Mouse (Mus musculus) G1E (cell line): ENCODE results near the gene Llgl1. TPM values are rescaled to one million over a fixed set of nuclear protein-coding genes. Genes with fewer than 3 reads are reported as not detected.

Experiments
- ATAC-seq: 2 replicates; pipeline ENCODE4 v1.8.0; 2016; ENCODE audit warnings: mild to moderate bottlenecking; ENCODE audit not compliant: insufficient number of reproducible peaks, poor library complexity, low FRiP score, severe bottlenecking; ENCODE audit errors: extremely low read depth
- DNase-seq: peaks from one replicate; pipeline ENCODE4 v3.0.0; 2012; ENCODE audit warnings: low spot score
- H3K27me3 ChIP-seq: 2 replicates; pipeline ENCODE4 v1.6.1; 2012; ENCODE audit warnings: mild to moderate bottlenecking, low read length, inconsistent platforms; ENCODE audit not compliant: insufficient read depth
- H3K36me3 ChIP-seq: replicated peaks from 2 replicates; pipeline ENCODE3; 2012; ENCODE audit warnings: mild to moderate bottlenecking, inconsistent platforms
- H3K4me1 ChIP-seq: 2 replicates; pipeline ENCODE4 v1.6.1; 2012; ENCODE audit warnings: low read depth, low read length, inconsistent platforms, mixed read lengths; ENCODE audit not compliant: insufficient read depth
- H3K4me3 ChIP-seq: 2 replicates; pipeline ENCODE4 v1.5.1; 2012; ENCODE audit warnings: low read depth, mild to moderate bottlenecking, inconsistent platforms, low read length, moderate library complexity, mixed read lengths
- H3K9me3 ChIP-seq: replicated peaks from 2 replicates; pipeline ENCODE4 v1.6.1; 2012; ENCODE audit warnings: inconsistent platforms
- CTCF ChIP-seq: IDR thresholded peaks from 2 replicates; pipeline ENCODE4 v1.5.1; 2012; ENCODE audit warnings: low read depth, low read length, inconsistent platforms, mixed read lengths
- GATA1 ChIP-seq: IDR thresholded peaks from 2 replicates; pipeline ENCODE4 v1.6.1; 2012; ENCODE audit warnings: borderline replicate concordance, low read length, inconsistent platforms, mixed read lengths
- GATA2 ChIP-seq: IDR thresholded peaks from 2 replicates; pipeline ENCODE4 v1.6.1; 2012; ENCODE audit warnings: low read depth, low read length, inconsistent platforms, borderline replicate concordance
- POLR2AphosphoS5 ChIP-seq: IDR thresholded peaks from 2 replicates; pipeline ENCODE4 v1.6.1; 2012; ENCODE audit warnings: low read depth, low read length, inconsistent platforms; ENCODE audit not compliant: insufficient replicate concordance
- TAL1 ChIP-seq: conservative IDR thresholded peaks from 2 replicates; pipeline ENCODE4 v1.6.1; 2012; ENCODE audit warnings: low read depth, low read length, inconsistent platforms, mixed read lengths
- polyA plus RNA-seq: library from polyadenylated mRNA; stranded (reverse); fragments of >175 nt; gene quantifications from 2 replicates; pipeline ENCODE4 v1.2.3, GENCODE M21; 2012
- total RNA-seq, 2 experiments: library from RNA; stranded (forward) in 1 of 2; stranded (reverse) in 1 of 2; fragments of 200-1000 nt in 1 of 2; fragments of >200 nt in 1 of 2; fragmentation: Nextera tagmentation in 1 of 2; gene quantifications; 2 replicates each; pipeline ENCODE4 v1.2.3; 2014 to 2017

The Llgl1 gene
- total RNA-seq (2014; fragmentation: Nextera tagmentation) (11.3 and 14.6 TPM in 2 replicates), total RNA-seq (2017) (5.2 and 5.9 TPM in 2 replicates), polyA plus RNA-seq (21.6 and 26.9 TPM in 2 replicates)

- no peaks in the 10 kb centered on the region for H3K9me3 ChIP-seq
- TF ChIP-seq GATA1 (no peak), GATA2 (no peak), TAL1 (no peak), POLR2AphosphoS5 (no peak), CTCF (no peak)
- ATAC-seq = peak; percentile 66
- peaks cover 30% of the 10 kb centered on the region for H3K36me3 ChIP-seq
- peak; percentile 95 for DNase-seq
- peaks cover 48% of the 10 kb centered on the region for H3K4me1 ChIP-seq
- no peaks in the 10 kb centered on the region for H3K27me3 ChIP-seq
- peak within 1 kb of the TSS; percentile 87 for H3K4me3 ChIP-seq
Measured at GRCm38 (mm10) chr11:60699524-60700075, at the start of gene Llgl1. Gene Llgl1, plus strand, starts transcription at chr11:60699723.

GRCm38 (mm10) chr11:60696165-60696564 lies 3.4 kb upstream of the Llgl1 start:
- TF ChIP-seq POLR2AphosphoS5 = no peak
- TF ChIP-seq TAL1 = no peak
- TF ChIP-seq GATA2 = no peak
- TF ChIP-seq CTCF = no peak
- TF ChIP-seq GATA1 = no peak
- DNase-seq = no peak

GRCm38 (mm10) chr11:60697561-60697960 lies 2.0 kb upstream of the Llgl1 start:
- peaks cover 3% of the 10 kb centered on the region for H3K27me3 ChIP-seq
- no peak overlapping the region for H3K4me3 ChIP-seq
- TF ChIP-seq GATA2 (no peak), TAL1 (no peak), CTCF (0 out of 2 replicates have a peak, but pooled peaks have one; percentile 8), POLR2AphosphoS5 (no peak)
- ATAC-seq (no peak), DNase-seq (peak; percentile 8)
- no peaks in the 10 kb centered on the region for H3K9me3 ChIP-seq
- peaks cover 9% of the 10 kb centered on the region for H3K36me3 ChIP-seq
- H3K4me1 ChIP-seq = peaks cover 34% of the 10 kb centered on the region

More at GRCm38 (mm10) chr11:60696165-60696564, 3.4 kb upstream of the Llgl1 start:
- H3K27me3 ChIP-seq = peaks cover 8% of the 10 kb centered on the region
- peaks cover 22% of the 10 kb centered on the region for H3K4me1 ChIP-seq
- H3K9me3 ChIP-seq = no peaks in the 10 kb centered on the region
- no peak for ATAC-seq
- H3K4me3 ChIP-seq = no peak overlapping the region
- H3K36me3 ChIP-seq = no peaks in the 10 kb centered on the region

GRCm38 (mm10) chr11:60698806-60699523 lies 558 bp upstream of the Llgl1 start:
- ATAC-seq = no peak
- TF ChIP-seq CTCF = no peak
- no peak for TF ChIP-seq POLR2AphosphoS5
- no peak for TF ChIP-seq TAL1
- TF ChIP-seq GATA1 = no peak
- no peak for TF ChIP-seq GATA2
- Histone ChIP-seq H3K36me3 (peaks cover 23% of the 10 kb centered on the region), H3K27me3 (no peaks in the 10 kb centered on the region; the same call in 1 of the 2 replicates), H3K9me3 (no peaks in the 10 kb centered on the region), H3K4me1 (peaks cover 48% of the 10 kb centered on the region), H3K4me3 (peak overlapping the region; percentile 87)
- DNase-seq = peak; percentile 34

GRCm38 (mm10) chr11:60700320-60701185 lies 1.0 kb downstream of the Llgl1 start:
- Histone ChIP-seq H3K9me3 (no peaks in the 10 kb centered on the region), H3K4me1 (peaks cover 48% of the 10 kb centered on the region), H3K4me3 (peak overlapping the region; percentile 87), H3K36me3 (peaks cover 39% of the 10 kb centered on the region), H3K27me3 (no peaks in the 10 kb centered on the region)
- TF ChIP-seq GATA1 = no peak
- ATAC-seq = no peak
- DNase-seq = no peak

GRCm38 (mm10) chr11:60701611-60702010 lies 2.1 kb downstream of the Llgl1 start:
- Histone ChIP-seq H3K4me1 (peaks cover 48% of the 10 kb centered on the region), H3K9me3 (no peaks in the 10 kb centered on the region), H3K27me3 (no peaks in the 10 kb centered on the region), H3K4me3 (no peak overlapping the region), H3K36me3 (peaks cover 50% of the 10 kb centered on the region)
- ATAC-seq (no peak), DNase-seq (no peak)
- no peak for TF ChIP-seq POLR2AphosphoS5
- no peak for TF ChIP-seq GATA2
- TF ChIP-seq TAL1 = no peak
- TF ChIP-seq CTCF = no peak
- no peak for TF ChIP-seq GATA1
